Mouse (Mus musculus) olfactory bulb, adult 2 months (tissue): ENCODE data around the gene Zfp760. TPM values are rescaled to one million over a fixed set of nuclear protein-coding genes. Genes with fewer than 3 reads are reported as not detected.
"Not testable (repeated sequence)": the region's sequence is repeated elsewhere in the genome, so short reads cannot be mapped to it uniquely, and the experiment has no call there.

Source experiments
- H3K27ac ChIP-seq: fragments of 200-500 bp; 2 replicates; pipeline ENCODE4 v1.5.1; 2012; ENCODE audit warnings: low read depth, low read length; ENCODE audit not compliant: insufficient read depth
- H3K4me1 ChIP-seq: fragments of 200-500 bp; 2 replicates; pipeline ENCODE4 v1.6.1; 2012; ENCODE audit warnings: low read length; ENCODE audit not compliant: control insufficient read depth, insufficient read depth
- H3K4me3 ChIP-seq: fragments of 200-500 bp; 2 replicates; pipeline ENCODE4 v1.5.1; 2012; ENCODE audit warnings: mild to moderate bottlenecking, low read depth, low read length, moderate library complexity; ENCODE audit not compliant: insufficient read depth
- CTCF ChIP-seq: fragments of 200-500 bp; IDR thresholded peaks from 2 replicates; pipeline ENCODE4 v1.5.1; 2012; ENCODE audit warnings: low read depth, mild to moderate bottlenecking, low read length, moderate library complexity; ENCODE audit not compliant: insufficient read depth
- POLR2A ChIP-seq: fragments of 200-500 bp; IDR thresholded peaks from 2 replicates; pipeline ENCODE4 v1.6.1; 2012; ENCODE audit warnings: mild to moderate bottlenecking, low read depth, low read length, moderate library complexity; ENCODE audit not compliant: insufficient read depth
- WGBS: fragments of 180-500 bp; shearing (Covaris S2); methylation state at CpG from one replicate; pipeline ENCODE4 v1.1.7; 2018; 5-methylcytosine and 5-hydroxymethylcytosine counted together
- polyA plus RNA-seq: library from polyadenylated mRNA; stranded (reverse); fragments of >200 nt; gene quantifications from 2 replicates; pipeline ENCODE4 v1.2.4, GENCODE M21; 2012; ENCODE audit warnings: low replicate concordance; ENCODE audit not compliant: missing spikeins, insufficient read depth, insufficient read length

Gene Zfp760
- polyA plus RNA-seq, result not detected in 2 replicates

DNA sequence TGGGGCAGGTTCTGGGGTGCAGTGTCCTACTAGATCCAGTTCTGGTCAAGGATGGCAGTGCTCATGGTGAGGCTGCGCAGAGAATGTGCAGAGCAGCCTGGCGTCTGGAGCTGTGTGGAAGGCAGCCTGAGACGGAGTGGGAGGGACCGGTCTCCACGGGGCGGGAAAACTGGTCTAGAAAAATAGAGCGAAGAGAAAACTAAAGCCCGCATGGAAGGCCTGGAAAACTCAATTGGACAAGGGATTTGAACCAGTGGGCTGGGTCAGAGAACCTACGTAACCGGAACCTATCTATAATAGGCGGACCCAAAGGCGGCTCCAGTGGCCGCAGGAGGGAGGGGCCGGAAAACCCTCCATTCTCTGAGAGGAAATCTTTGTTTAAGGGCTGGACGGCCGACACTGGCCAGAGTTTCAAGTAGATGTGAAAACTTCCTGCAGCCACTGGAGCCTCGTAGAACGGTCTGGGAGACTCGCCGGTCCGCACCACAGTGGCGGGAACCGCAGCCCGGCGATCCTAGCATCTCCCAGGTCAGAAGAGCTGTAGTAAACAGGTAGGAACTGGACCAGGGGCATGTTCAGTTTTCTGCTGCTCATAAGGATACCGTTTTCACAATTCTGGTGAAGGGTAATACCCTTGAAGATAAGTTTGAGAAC lies at the start of gene Zfp760:
Gene Zfp760, plus strand, starts transcription at position 399 of the 654 bp plus-strand sequence.
- Histone ChIP-seq H3K27ac (peak within 1 kb of the TSS; percentile 27), H3K4me3 (peak within 1 kb of the TSS; percentile 95), H3K4me1 (no peaks in the 10 kb centered on the region; the same call in 1 of the 2 replicates)
- WGBS, result 3% methylated on average over 26 of the region's 26 CpGs
- no peak for TF ChIP-seq CTCF

GRCm38 (mm10) chr17:21678826-21679225 lies 28.7 kb upstream of the Zfp760 start:
- not testable (repeated sequence) for H3K27ac ChIP-seq, H3K4me3 ChIP-seq, H3K4me1 ChIP-seq
- 13% methylated on average over 1 of the region's 1 CpGs for WGBS

DNA sequence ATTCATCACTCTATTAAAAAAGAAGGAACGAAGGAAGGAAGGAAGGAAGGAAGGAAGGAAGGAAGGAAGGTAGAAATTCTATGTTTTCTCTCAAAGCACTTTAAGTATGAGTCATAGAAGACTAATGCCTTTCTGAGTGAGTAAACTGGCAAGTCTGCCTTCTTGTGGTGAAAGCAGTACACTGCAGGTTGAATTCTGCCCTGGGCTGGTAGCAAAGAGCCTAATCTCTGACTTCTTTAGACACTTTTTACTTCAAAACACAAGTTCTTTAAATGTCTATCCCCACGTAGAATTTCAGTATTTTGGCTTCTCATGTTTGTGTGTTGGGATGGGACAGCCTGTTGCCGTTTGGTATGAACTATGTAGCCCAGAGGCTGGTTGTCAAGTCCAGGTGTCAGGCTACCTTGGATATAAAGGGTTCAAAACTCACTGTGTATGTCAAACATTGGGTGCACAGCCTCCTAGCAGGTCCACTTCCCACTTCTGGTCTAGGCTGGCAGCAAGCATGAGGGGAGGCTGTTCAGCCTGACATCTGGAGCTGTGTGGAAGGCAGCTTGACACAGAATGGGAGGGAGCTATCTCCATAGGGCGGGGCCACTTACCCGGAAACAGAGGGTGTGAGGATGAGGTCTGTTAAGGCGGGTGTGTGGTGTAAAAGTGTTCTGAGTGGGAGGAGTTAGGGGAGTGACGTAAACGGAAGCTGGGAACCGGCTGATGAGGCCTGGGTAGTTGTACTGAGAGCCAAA lies 28.1 kb upstream of the Zfp760 start:
- Histone ChIP-seq H3K4me1 (no peaks in the 10 kb centered on the region), H3K4me3 (peak overlapping the region; percentile 62), H3K27ac (peak overlapping the region; percentile 52)
- no peak for TF ChIP-seq CTCF
- TF ChIP-seq POLR2A, result no peak
- 2% methylated on average over 9 of the region's 9 CpGs for WGBS

DNA sequence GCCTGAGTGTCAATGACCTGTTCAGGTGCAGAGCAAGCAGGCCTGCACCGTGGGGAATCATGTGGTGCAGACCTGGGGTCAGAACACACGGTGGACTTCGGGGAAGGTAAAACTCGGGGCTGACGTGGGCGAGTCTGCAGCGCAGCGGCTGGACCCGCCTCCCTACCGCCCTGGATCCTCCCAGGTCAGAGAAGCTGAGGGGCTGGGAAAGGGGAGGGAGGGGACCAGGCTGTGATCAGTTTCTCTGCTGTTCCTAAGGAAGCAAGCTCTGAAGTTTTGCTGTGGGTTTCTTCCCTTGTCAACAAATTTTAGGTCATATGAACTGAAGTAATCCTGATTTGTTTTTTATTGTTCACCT lies 27.5 kb upstream of the Zfp760 start:
- H3K4me3 ChIP-seq, result peak overlapping the region; percentile 62
- H3K4me1 ChIP-seq, result not testable (repeated sequence)
- H3K27ac ChIP-seq, result 0 out of 2 replicates have a peak overlapping the region, but pooled peaks have one; percentile 52
- WGBS, result 0% methylated on average over 10 of the region's 10 CpGs

- H3K4me1 ChIP-seq, result no peaks in the 10 kb centered on the region
- H3K4me3 ChIP-seq, result no peak within 1 kb of the TSS
- H3K27ac ChIP-seq, result no peak within 1 kb of the TSS
- TF ChIP-seq CTCF (no peak), POLR2A (no peak)
- 94% methylated on average over 3 of the region's 3 CpGs for WGBS
These were observed 16.0 kb upstream of the Zfp760 start, which contains the start of gene Gm10226 for GRCm38 (mm10) chr17:21691560-21691959. Gm10226 (plus strand) TSS chr17:21691860.

- Histone ChIP-seq H3K4me1 (no peaks in the 10 kb centered on the region), H3K4me3 (no peak overlapping the region), H3K27ac (no peak overlapping the region)
- 75% methylated on average over 3 of the region's 3 CpGs for WGBS
- TF ChIP-seq POLR2A (no peak), CTCF (no peak)
These were observed 14.2 kb upstream of the Zfp760 start for GRCm38 (mm10) chr17:21693342-21693741.

GRCm38 (mm10) chr17:21696073-21696472 lies 11.5 kb upstream of the Zfp760 start:
- no peak overlapping the region for H3K27ac ChIP-seq
- no peaks in the 10 kb centered on the region for H3K4me1 ChIP-seq
- H3K4me3 ChIP-seq, result no peak overlapping the region
- no peak for TF ChIP-seq POLR2A
- no peak for TF ChIP-seq CTCF

DNA sequence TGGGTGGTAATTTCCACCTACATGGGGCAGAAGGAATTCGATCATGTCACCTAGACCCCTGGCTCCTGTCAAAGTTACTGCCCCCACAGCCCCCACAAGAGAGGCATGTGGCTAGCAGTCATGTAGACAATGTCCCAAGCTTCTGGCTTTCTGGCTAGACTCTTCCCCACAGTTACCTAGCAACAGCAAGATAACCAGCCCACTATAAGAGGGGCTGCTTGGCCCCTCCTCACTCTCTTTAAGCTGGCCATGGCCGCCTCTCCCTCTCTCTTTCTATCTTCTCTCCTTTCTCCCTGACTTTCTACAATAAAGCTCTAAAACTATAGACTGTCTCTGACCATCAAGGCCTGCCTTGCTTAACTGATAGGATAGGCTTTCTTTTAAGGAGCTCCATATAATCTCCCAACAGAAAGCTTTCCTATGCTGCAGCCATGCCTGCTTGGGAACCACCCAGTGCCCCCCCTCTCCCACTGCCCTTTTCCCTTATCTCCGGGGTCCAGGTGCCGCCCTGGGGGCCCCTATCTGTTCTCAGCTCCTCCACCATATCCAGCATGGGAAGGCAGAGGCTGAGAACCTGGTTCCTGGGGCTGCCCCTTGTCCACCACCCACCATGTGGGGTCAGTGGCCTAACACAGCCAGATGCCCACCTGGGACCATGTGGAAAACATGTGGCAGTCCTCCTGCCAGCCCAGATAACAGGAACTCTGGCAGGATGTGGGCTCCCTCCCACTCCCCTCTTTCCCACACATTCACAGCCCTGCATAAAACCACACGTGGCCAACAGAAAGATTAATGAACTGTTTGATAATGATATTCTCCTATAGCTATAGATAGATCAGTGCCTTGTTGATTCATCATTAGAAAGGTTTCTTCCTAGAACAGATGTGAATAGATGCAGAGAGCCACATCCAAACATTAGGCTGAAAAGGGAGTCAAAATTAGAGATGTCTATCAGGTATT lies 5.0 kb upstream of the Zfp760 start:
- 41% methylated on average over 5 of the region's 5 CpGs for WGBS
- H3K27ac ChIP-seq, result no peak overlapping the region
- TF ChIP-seq POLR2A (no peak), CTCF (no peak)

GRCm38 (mm10) chr17:21703414-21703813 lies 4.1 kb upstream of the Zfp760 start:
- Histone ChIP-seq H3K27ac (no peak overlapping the region), H3K4me3 (no peak overlapping the region), H3K4me1 (no peaks in the 10 kb centered on the region; the same call in 1 of the 2 replicates)
- TF ChIP-seq POLR2A, result no peak
- TF ChIP-seq CTCF, result no peak
- 92% methylated on average over 1 of the region's 1 CpGs for WGBS

More for the DNA sequence above, 5.0 kb upstream of the Zfp760 start:
- Histone ChIP-seq H3K4me3 (no peak overlapping the region), H3K4me1 (no peaks in the 10 kb centered on the region; the same call in 1 of the 2 replicates)
